Mouse (Mus musculus) embryo, embryonic 9.5 days (tissue): ENCODE data around the gene Babam2.
"Not testable (repeated sequence)": the region's sequence is repeated elsewhere in the genome, so short reads cannot be mapped to it uniquely, and the experiment has no call there.

Experiments used
- DNase-seq: peaks from one replicate; pipeline ENCODE4 v3.0.0-alpha.2; 2017; ENCODE audit errors: extremely low spot score

Gene Babam2

DNA sequence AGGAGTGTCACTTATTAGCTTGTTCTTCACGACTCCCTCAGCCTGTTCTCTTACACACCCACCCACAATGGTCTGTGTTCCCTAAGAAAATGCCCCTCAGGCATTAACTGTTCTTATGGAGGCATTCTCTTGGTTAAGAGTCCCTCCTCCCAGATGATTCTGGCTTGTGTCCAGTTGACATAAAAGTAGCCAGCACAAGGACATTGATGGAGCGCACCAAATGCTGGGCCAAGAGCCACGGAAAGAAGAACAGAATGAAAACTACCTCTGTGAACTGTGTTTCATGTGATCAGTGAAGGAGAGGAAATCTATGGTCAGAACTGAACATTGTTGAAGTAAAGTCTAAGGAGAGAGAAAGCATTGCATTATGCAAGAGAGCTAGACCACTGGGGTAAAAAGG lies 89.7 kb downstream of the Babam2 start:
- no peak for DNase-seq

DNA sequence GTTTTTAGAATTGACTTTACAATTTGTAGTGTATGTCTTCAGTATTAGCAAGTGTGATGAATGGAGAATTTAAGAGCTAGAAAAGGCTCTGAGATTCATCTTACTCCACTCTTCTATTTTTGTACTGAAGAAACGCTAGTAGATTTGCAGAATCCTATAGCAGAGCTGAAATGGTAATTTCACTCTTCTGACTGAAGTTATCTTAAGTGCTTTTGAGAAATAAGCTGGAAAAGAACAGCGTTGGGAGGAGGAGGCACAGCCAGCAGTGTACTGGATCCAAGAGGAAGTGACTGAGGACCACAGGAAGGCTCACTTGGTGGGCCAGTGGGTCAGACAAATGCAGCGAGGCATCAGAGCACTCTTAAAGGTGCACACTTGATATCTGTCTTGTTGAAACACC lies 90.1 kb downstream of the Babam2 start:
- DNase-seq = no peak

DNA sequence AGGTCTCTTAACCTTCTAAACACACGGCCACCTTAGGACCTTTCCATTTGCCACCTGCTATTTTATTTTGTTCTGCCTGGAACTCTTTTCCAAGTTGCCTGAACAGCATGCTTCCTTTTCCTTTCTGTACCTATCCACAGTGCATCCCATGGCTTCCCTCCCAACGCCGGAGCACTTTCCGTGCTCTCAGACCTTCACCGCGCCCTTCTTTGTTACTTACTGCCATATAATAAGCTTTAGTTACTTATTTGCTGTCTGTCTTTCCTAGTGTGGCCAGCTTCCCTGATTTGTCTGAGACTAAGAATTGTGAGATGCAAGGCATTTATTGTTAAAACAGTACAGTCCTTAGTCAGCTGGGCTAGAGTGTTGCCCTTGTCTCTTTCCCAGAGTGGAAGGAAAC lies 94.9 kb downstream of the Babam2 start:
- DNase-seq = no peak

GRCm38 (mm10) chr5:31792863-31793262 lies 95.4 kb downstream of the Babam2 start:
- no peak for DNase-seq

DNA sequence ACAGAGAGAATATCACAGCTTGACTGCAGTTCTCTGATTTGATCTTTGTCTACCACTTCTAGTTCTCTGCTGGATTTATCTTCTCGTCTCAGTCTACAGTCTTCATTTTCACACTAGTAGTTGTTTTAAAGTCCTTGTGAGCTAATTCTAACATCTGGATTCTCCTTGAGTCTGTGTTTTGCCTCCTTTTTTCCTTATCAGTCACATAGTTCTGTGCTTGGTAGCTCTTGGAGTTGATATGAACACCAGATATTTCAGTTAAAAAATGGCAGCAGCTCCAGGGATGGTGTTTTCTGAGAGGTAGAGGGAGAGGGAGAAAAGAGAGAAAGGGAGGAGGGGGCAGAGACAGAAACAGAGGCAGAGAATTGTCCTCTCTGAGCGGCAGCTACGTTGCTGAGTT lies 97.9 kb downstream of the Babam2 start:
- DNase-seq = no peak

- no peak for DNase-seq
These were observed 99.5 kb downstream of the Babam2 start for GRCm38 (mm10) chr5:31796979-31797378.

- not testable (repeated sequence) for DNase-seq
These were observed 106.7 kb downstream of the Babam2 start for GRCm38 (mm10) chr5:31804211-31804610.

- no peak for DNase-seq
These were observed 107.3 kb downstream of the Babam2 start for GRCm38 (mm10) chr5:31804751-31805150.

GRCm38 (mm10) chr5:31807312-31807711 lies 109.8 kb downstream of the Babam2 start:
- no peak for DNase-seq

- no peak for DNase-seq
These were observed 110.8 kb downstream of the Babam2 start for GRCm38 (mm10) chr5:31808271-31808670.

DNA sequence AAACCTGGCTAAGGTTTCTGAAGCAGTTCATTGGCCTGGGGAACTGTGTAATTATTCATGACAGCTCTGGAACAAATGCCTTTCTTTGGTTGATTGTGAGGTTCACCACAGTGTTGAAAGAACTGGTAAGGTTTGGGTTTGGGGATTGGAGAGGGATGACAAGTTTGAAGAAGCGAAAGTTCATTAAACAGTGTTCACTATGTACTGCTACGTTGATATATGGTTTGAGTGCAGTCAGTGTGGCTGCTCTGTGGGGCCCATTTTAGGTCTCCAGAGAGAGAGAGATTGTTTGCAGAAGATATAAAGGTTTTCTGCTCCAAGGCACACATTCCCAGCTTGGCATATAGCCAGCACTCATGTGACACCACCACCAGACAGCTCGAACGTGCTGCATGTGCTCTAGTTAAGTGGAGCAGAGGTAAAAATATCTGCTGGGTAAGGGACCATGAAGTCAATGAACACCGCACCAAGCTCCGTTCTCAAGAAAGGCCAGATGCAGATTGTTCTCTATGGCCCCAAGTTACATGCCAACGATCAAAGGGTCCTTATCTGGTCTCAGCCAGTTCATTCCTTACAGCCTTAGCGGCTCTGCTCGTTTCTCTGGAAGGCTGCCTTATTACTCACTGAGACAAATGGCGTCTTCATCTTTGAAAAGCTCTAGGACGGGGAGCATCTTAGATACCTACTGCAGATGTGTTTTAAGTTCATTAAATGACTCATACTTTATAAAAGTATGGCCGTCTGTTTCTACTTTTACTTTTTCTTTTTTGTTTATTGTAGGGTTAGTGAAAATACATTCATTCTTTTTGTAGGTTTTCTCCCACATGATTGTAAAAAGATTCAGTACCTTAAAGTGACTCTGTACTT lies 113.5 kb downstream of the Babam2 start:
- DNase-seq = peak; percentile 4

GRCm38 (mm10) chr5:31811663-31812001 lies 114.1 kb downstream of the Babam2 start:
- DNase-seq = no peak

GRCm38 (mm10) chr5:31813156-31813675 lies 115.7 kb downstream of the Babam2 start:
- no peak for DNase-seq

GRCm38 (mm10) chr5:31814068-31814467 lies 116.6 kb downstream of the Babam2 start:
- no peak for DNase-seq

DNA sequence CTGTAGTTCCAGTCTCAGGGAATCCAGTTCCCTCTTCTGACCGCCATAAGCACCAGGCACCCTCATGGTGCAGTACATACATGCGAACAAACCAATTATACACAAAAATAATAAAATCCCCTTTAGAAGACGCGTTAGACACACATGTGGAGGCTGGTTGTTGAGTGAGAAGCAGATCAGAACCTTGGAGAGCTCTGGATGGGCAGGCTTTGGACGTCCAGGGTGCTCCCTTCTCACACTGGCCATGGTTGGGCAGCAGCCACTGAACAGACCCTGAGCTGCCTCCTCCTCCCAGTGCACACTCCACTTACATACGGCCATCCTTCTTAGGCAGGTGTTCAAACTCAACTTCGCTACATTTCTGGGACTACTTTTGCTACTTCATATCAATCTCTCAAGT lies 117.6 kb downstream of the Babam2 start:
- peak; percentile 14 for DNase-seq

DNA sequence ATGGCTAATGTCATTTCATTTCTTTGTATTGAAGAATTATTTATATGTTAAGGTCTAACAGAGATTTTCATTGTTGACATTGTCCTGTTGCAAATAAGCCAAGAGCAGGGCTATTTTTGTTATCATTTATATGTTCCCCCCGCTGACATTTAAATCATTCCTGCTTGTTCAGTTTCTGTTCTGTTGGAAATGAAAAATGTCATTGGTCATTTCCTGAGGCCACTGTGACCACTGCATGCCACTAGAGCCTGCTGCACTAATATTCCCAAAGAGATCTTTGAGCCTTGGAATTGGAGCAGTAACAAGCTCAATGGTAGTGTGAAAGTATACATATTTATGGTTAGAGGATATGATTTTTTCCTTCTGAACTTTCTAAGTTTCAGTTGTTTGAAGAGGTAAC lies 118.6 kb downstream of the Babam2 start:
- DNase-seq = no peak

DNA sequence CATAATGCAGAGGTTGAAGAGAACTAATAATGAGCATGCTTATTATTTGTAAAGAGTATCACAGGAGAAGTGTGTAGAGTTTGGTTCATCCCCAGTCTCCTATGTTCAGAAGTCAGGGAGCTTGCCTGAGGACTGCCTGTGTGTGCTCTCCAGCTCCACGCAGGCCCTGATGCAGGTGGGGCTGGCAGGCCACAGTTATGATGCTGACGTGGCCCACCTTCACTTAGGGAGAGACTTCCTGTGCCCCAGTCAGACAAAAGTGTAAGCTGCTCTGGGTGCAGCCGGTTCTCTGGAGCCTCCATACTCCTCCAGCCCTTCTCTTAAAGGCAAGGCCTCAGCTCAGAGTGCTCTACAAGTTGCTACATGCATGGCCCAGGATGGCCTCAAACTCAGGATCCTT lies 123.3 kb downstream of the Babam2 start:
- no peak for DNase-seq

DNA sequence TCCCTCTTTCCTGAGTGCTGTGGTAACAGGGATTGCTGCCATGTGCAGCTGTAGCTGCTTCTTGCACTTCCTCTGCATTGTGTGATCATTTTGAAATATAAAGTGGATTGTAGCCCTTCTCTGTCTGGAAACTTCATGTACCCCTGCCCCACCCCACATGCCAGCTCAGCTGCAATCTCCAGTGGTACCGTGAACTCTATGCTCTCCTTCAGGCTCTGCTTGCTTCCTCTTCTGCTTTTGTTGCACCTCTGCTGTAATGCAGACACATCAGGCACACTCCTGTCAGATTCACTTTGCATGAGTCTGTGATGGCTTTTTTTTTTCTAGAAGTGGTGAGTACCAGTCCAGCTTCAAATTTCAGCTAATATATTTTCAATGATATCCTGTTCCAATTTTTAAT lies 123.7 kb downstream of the Babam2 start:
- DNase-seq = no peak

- no peak for DNase-seq
These were observed 126.2 kb downstream of the Babam2 start for GRCm38 (mm10) chr5:31823673-31824072.

- no peak for DNase-seq
These were observed 126.6 kb downstream of the Babam2 start for GRCm38 (mm10) chr5:31824126-31824525.

DNA sequence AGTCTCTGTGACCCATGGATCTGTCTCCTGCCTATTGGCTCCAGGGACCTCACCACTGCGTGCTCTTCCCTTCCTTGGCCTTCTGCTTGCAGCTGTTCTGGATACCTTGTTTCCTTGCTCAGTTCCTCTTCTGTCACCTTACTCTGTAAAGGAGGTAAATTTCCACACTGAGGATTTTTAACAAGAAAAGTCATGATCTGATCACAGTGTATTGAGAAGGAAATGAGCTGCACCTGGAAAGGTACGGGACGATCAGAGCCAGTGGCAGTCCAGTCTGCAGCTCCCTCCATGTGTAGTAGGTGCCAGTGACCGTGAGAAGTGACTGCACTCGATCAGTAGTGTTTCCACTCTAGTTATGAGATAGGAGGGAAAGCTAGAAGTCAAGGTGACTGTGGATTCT lies 129.8 kb downstream of the Babam2 start:
- DNase-seq = no peak

DNA sequence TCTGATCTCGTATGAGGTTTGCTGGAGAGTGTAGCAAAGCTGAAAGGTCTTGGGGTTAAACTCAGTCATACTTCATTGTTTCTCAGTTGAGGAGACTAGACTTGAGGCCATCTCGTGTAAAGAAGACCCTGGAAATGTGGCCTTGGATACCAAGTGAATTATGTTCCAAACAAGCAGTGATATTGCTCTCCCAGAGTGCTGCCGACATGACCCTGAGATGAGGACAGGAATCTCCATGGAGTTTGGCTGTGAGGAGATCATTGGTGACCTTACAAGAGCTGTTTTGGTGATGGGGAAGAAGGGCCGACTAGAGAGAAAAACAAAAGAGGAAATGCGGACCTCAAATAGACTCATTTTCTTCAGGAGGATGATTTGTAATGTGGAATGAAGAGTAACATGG lies 130.4 kb downstream of the Babam2 start:
- no peak for DNase-seq

DNA sequence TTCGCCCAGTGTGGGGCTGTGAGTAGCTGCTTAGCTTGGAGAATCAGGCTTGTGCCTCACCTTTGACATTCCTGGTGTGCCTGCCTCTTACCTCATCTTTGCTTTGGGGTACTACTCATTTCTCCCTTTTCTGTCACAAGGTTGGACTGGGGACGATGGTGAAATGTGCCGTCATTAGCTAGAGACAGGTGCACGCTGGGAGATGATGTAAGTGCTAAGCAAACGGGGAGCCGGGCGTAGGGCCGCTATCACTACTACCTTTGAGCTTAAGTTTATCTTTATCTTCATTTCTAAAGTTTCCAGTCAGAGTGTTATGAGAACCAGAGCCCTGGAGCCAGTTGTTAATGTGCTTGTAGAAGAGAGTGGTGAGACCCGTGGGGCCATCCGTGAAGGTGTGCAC lies 131.3 kb downstream of the Babam2 start:
- DNase-seq = no peak

DNA sequence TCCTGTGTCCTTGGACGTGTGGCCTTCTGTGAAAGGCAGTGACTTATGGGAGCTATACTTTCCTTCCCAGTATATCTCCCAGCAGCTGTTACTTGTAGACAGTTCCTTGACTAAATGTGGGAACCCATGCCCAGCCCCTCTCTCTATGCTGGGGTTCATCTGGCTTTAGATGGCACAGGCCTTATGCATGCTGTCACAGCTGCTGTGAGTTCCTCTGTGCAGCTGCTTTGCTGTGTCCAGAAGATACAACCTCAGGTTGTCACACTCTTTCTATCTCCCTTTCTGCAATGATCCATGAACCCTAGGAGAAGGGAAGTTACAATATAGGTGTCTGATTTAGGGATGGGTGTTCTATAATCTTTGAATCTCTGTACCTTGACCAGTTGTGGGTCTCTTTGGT lies 132.1 kb downstream of the Babam2 start:
- no peak for DNase-seq
